Mouse (Mus musculus) midbrain, embryonic 12.5 days (tissue): ENCODE measurements at regions not wholly inside any gene's neighbourhood (a gene's known extent, or its start where the extent isn't known, plus 50 kb on each side); places are given as distances from the start of the nearest gene placed in this dataset.

Source experiments
- ATAC-seq: fragments of 200-750 bp; cut with Nextera tagmentation; 2 replicates; pipeline ENCODE4 v1.8.0; 2017; ENCODE audit warnings: low read depth, moderate TSS enrichment, moderate library complexity; ENCODE audit not compliant: low FRiP score
- H3K27ac ChIP-seq: fragments of 300-500 bp; sonication (generic); replicated peaks from 2 replicates; pipeline ENCODE4 v1.5.1; 2016; ENCODE audit warnings: mild to moderate bottlenecking
- H3K27me3 ChIP-seq: fragments of 300-500 bp; sonication (generic); 2 replicates; pipeline ENCODE4 v1.6.1; 2016; ENCODE audit warnings: mild to moderate bottlenecking
- H3K36me3 ChIP-seq: fragments of 300-500 bp; sonication (generic); 2 replicates; pipeline ENCODE4 v1.6.1; 2016
- H3K4me1 ChIP-seq: fragments of 300-500 bp; sonication (generic); 2 replicates; pipeline ENCODE4 v1.6.1; 2016
- H3K4me2 ChIP-seq: fragments of 300-500 bp; sonication (generic); replicated peaks from 2 replicates; pipeline ENCODE4 v1.6.1; 2016; ENCODE audit warnings: mild to moderate bottlenecking, moderate library complexity
- H3K4me3 ChIP-seq: fragments of 300-500 bp; sonication (generic); 2 replicates; pipeline ENCODE4 v1.5.1; 2016; ENCODE audit warnings: mild to moderate bottlenecking
- H3K9ac ChIP-seq: fragments of 300-500 bp; sonication (generic); replicated peaks from 2 replicates; pipeline ENCODE4 v1.6.1; 2016; ENCODE audit warnings: mild to moderate bottlenecking, moderate library complexity
- H3K9me3 ChIP-seq: fragments of 300-500 bp; sonication (generic); 2 replicates; pipeline ENCODE4 v1.6.1; 2016; ENCODE audit warnings: mild to moderate bottlenecking
- WGBS: fragments of 180-500 bp; shearing (Covaris S2); methylation state at CpG from one replicate; pipeline ENCODE4 v1.1.7; 2016; 5-methylcytosine and 5-hydroxymethylcytosine counted together

DNA sequence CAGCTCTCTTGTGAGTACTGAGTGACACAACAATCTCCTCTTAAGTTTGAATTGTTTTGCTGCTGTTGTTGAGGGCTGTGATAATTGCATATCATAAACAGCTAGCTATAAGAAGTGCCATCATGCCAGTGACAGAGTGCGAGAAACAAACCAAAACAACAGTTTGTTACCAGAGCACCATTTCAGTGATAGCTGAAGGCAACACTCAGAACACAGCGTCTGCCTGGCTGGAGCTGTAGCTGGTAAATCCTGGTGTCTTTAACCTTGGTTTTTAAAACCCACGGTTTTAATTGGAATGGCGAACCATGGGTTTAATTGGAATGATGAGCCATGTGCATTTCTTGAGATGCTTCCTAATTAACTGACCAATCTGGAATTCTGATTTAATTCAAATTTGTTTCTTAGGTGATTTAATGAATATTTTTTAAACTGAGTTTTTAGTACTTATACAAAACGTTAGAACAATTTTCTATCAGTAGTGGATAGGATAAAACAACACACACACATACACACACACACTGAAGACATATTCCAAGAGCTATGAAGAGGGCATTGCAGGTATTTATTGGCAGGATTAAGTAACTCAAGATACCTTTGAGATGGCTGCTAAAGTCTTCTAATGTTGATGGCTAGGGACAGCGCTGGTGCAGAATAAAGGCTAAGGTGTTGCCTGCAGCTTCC lies 284.2 kb upstream of the Emcn start:
- Histone ChIP-seq H3K4me1 (peaks cover 9% of the 10 kb centered on the region; the same call in 1 of the 2 replicates), H3K9me3 (no peaks in the 10 kb centered on the region), H3K36me3 (no peaks in the 10 kb centered on the region), H3K9ac (no peak overlapping the region), H3K4me3 (no peak overlapping the region), H3K27ac (0 out of 2 replicates have a peak overlapping the region, but pooled peaks have one; percentile 20), H3K27me3 (no peaks in the 10 kb centered on the region), H3K4me2 (no peak overlapping the region)
- WGBS, result 81% methylated on average over 6 of the region's 6 CpGs
- peak; percentile 36; the same call in 1 of the 2 replicates for ATAC-seq

GRCm38 (mm10) chr3:137057225-137057910 lies 283.5 kb upstream of the Emcn start:
- ATAC-seq, result peak; percentile 80
- no peaks in the 10 kb centered on the region for H3K36me3 ChIP-seq
- peaks cover 9% of the 10 kb centered on the region; the same call in 1 of the 2 replicates for H3K4me1 ChIP-seq
- H3K27ac ChIP-seq, result 0 out of 2 replicates have a peak overlapping the region, but pooled peaks have one; percentile 20
- H3K9me3 ChIP-seq, result no peaks in the 10 kb centered on the region
- no peaks in the 10 kb centered on the region for H3K27me3 ChIP-seq
- H3K9ac ChIP-seq, result no peak overlapping the region
- 50% methylated on average over 6 of the region's 6 CpGs for WGBS
- H3K4me3 ChIP-seq, result no peak overlapping the region
- H3K4me2 ChIP-seq, result no peak overlapping the region

DNA sequence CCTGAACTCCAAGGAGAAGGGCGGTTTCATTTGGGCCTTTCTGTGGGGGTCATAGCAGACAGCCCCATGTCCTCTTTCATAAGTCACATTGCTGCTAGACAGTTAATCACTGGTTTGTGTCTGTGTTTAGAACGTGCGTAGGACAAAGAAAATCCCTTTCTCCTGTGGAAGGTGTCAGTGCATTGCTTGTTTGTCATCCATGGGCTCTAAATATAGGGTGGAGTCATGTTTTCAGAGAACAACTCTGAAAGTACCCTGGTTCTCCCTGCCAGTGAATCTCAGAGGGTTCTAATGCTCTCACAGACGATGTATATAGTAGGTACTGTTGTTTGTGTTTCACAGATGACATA lies 283.0 kb upstream of the Emcn start:
- peaks cover 9% of the 10 kb centered on the region; the same call in 1 of the 2 replicates for H3K4me1 ChIP-seq
- H3K9me3 ChIP-seq, result no peaks in the 10 kb centered on the region
- H3K9ac ChIP-seq, result no peak overlapping the region
- H3K36me3 ChIP-seq, result no peaks in the 10 kb centered on the region
- no peak overlapping the region for H3K4me2 ChIP-seq
- H3K27me3 ChIP-seq, result no peaks in the 10 kb centered on the region
- 84% methylated on average over 4 of the region's 4 CpGs for WGBS
- no peak overlapping the region for H3K27ac ChIP-seq
- H3K4me3 ChIP-seq, result no peak overlapping the region
- no peak for ATAC-seq

DNA sequence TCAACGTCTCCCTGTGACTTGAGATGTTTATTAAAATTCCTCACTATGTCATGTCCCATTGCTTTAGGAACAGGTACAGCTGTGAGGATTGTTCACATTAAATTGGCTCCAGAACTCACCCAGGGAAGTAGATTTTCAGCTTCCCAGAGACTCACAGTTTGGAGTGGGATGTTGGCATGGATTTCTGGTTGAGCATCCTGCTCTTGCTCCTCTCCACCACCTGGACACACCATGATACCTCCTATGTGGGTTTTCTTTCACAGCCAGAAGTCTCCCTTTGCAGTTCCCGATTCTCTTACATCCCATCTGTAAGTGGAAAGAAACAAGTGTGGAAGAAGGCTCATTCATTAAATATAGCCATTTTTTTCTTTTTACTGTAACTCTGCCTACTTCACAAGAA lies 278.8 kb upstream of the Emcn start:
- H3K27me3 ChIP-seq, result no peaks in the 10 kb centered on the region
- H3K36me3 ChIP-seq, result no peaks in the 10 kb centered on the region
- no peak overlapping the region for H3K4me3 ChIP-seq
- H3K9ac ChIP-seq, result no peak overlapping the region
- no peak overlapping the region for H3K4me2 ChIP-seq
- H3K27ac ChIP-seq, result no peak overlapping the region
- WGBS, result 74% methylated on average over 2 of the region's 2 CpGs
- H3K9me3 ChIP-seq, result no peaks in the 10 kb centered on the region
- peaks cover 7% of the 10 kb centered on the region; the same call in 1 of the 2 replicates for H3K4me1 ChIP-seq
- no peak for ATAC-seq

GRCm38 (mm10) chr3:137067336-137067735 lies 273.5 kb upstream of the Emcn start:
- Histone ChIP-seq H3K36me3 (no peaks in the 10 kb centered on the region), H3K9me3 (no peaks in the 10 kb centered on the region), H3K4me2 (no peak overlapping the region), H3K27ac (no peak overlapping the region), H3K4me3 (no peak overlapping the region), H3K9ac (no peak overlapping the region), H3K27me3 (no peaks in the 10 kb centered on the region), H3K4me1 (no peaks in the 10 kb centered on the region)
- 88% methylated on average over 1 of the region's 1 CpGs for WGBS
- ATAC-seq, result no peak

- 86% methylated on average over 3 of the region's 3 CpGs for WGBS
- Histone ChIP-seq H3K4me2 (no peak overlapping the region), H3K4me1 (no peaks in the 10 kb centered on the region), H3K9ac (no peak overlapping the region), H3K36me3 (no peaks in the 10 kb centered on the region), H3K27me3 (no peaks in the 10 kb centered on the region), H3K4me3 (no peak overlapping the region), H3K9me3 (no peaks in the 10 kb centered on the region), H3K27ac (no peak overlapping the region)
- ATAC-seq, result no peak
These were observed 271.5 kb upstream of the Emcn start for GRCm38 (mm10) chr3:137069334-137069733.

GRCm38 (mm10) chr3:137077718-137078599 lies 262.9 kb upstream of the Emcn start:
- 91% methylated on average over 13 of the region's 13 CpGs for WGBS
- Histone ChIP-seq H3K27ac (no peak overlapping the region), H3K4me2 (no peak overlapping the region), H3K4me1 (no peaks in the 10 kb centered on the region), H3K27me3 (no peaks in the 10 kb centered on the region), H3K9me3 (no peaks in the 10 kb centered on the region), H3K9ac (no peak overlapping the region), H3K4me3 (no peak overlapping the region), H3K36me3 (no peaks in the 10 kb centered on the region)
- no peak for ATAC-seq

DNA sequence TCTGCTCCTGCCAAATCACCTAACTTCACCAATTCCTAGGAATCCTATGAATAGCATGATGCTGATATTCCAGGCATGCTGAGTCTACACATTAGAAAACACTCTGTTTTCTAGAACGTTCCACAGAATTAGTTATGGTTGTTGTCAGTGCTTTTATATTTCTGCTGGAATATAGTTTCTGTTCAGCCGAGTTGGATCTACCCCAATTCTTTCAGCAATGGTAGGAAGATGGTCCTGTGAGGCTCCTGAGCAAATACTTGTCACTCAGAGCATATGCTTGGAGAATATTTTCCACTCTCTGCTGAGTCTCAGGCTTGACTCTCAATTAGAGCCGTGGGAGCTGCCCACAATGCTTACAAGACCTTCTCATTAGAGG lies 262.3 kb upstream of the Emcn start:
- Histone ChIP-seq H3K9ac (no peak overlapping the region), H3K9me3 (no peaks in the 10 kb centered on the region), H3K27me3 (no peaks in the 10 kb centered on the region), H3K27ac (no peak overlapping the region), H3K4me1 (no peaks in the 10 kb centered on the region), H3K4me3 (no peak overlapping the region), H3K36me3 (no peaks in the 10 kb centered on the region), H3K4me2 (no peak overlapping the region)
- no peak for ATAC-seq
- 88% methylated on average over 3 of the region's 3 CpGs for WGBS

- H3K9me3 ChIP-seq, result 0 out of 2 replicates have a peak, but pooled peaks cover 3% of the 10 kb centered on the region
- no peak for ATAC-seq
- no peaks in the 10 kb centered on the region for H3K36me3 ChIP-seq
- H3K9ac ChIP-seq, result no peak overlapping the region
- H3K4me1 ChIP-seq, result no peaks in the 10 kb centered on the region
- 89% methylated on average over 8 of the region's 8 CpGs for WGBS
- H3K27ac ChIP-seq, result no peak overlapping the region
- no peak overlapping the region for H3K4me2 ChIP-seq
- no peaks in the 10 kb centered on the region for H3K27me3 ChIP-seq
- H3K4me3 ChIP-seq, result no peak overlapping the region
These were observed 254.0 kb upstream of the Emcn start for GRCm38 (mm10) chr3:137086896-137087295.

- WGBS, result 66% methylated on average over 4 of the region's 4 CpGs
- no peak for ATAC-seq
These were observed 240.1 kb upstream of the Emcn start for GRCm38 (mm10) chr3:137100627-137101404.

GRCm38 (mm10) chr3:137105930-137106329 lies 234.9 kb upstream of the Emcn start:
- Histone ChIP-seq H3K4me3 (no peak overlapping the region), H3K27me3 (no peaks in the 10 kb centered on the region), H3K4me2 (no peak overlapping the region), H3K4me1 (no peaks in the 10 kb centered on the region), H3K36me3 (no peaks in the 10 kb centered on the region), H3K9ac (no peak overlapping the region), H3K9me3 (no peaks in the 10 kb centered on the region), H3K27ac (no peak overlapping the region)
- 88% methylated on average over 1 of the region's 1 CpGs for WGBS
- no peak for ATAC-seq

More at GRCm38 (mm10) chr3:137100627-137101404, 240.1 kb upstream of the Emcn start:
- H3K27ac ChIP-seq, result no peak overlapping the region
- no peaks in the 10 kb centered on the region for H3K4me1 ChIP-seq
- H3K27me3 ChIP-seq, result no peaks in the 10 kb centered on the region
- no peak overlapping the region for H3K4me3 ChIP-seq
- no peak overlapping the region for H3K9ac ChIP-seq
- H3K36me3 ChIP-seq, result no peaks in the 10 kb centered on the region
- no peak overlapping the region for H3K4me2 ChIP-seq
- no peaks in the 10 kb centered on the region for H3K9me3 ChIP-seq
